Mouse (Mus musculus): ENCODE results near the gene Muc16. TPM values are rescaled to one million over a fixed set of nuclear protein-coding genes. Genes with fewer than 3 reads are reported as not detected.

The Muc16 gene
- polyA plus RNA-seq (2014; fragmentation: Illumina TruSeq; extraction: RNeasy Lipid Tissue Mini Kit (QIAGEN cat#74804); ENCODE audit: low read depth, low replicate concordance): 0.74 TPM

DNA sequence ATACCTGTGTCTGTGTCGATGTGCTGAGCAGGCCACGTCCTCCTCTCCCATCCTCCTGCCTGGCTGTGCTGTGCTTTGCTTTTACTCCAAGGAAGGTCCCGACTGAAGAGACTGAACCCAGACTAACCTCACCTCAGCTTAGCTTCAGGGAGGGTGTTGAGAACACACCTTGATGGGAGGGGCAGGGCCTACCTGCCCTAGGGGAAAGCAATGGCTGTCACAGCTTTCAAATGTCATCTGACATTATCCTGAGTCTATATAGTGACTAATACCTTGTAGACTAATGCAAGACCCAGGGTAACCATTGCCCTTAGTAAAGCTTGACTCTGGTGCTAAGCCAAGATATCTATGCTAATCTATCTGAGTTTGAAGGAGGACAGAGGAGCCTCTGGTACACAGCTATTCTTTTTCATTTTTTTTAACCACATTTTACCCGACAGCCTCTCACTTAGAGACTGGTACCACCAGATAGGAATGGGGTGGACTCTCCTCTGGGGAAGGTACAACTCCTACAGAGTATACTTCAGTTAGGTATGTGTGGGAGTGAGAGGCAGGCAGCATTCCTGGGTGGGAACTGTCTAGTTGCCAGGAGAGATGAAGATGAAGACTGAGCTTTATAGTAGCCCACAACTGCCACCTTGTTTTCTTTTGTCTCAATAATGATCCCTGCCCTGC, at the start of gene Muc16:
Gene Muc16 (minus strand): TSS at position 51 of the 675 bp plus-strand sequence.

DNA sequence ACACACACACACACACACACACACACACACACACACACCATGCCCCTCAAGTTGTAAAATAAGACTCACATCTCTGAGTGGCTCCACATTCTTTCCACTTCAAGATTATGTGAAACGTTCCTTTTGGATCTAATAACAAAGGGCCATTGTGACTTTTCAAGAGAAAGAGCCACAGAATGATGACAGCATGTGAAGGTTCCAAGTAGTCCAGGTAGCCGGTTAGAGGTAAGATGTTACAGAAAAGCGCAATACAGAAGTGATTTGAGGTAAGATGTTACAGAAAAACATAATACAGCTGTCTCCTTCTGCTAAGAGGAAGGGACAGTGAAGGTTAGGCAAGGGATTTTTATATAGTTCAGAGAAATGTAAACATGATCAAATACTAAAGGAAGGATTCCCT, 196.2 kb downstream of the Muc16 start, which contains the start of the genes Zfp558 and Mbd3l1:
Gene Zfp558 (minus strand): TSS at position 101 of the 400 bp plus-strand sequence.
Gene Mbd3l1 (plus strand): TSS at position 192 of the 400 bp plus-strand sequence.

Other genes with a start within 250 kb of the Muc16 start
- gene Mbd3l2, start 243.9 kb downstream of the Muc16 start, polyA plus RNA-seq (2014; fragmentation: Illumina TruSeq; extraction: RNeasy Lipid Tissue Mini Kit (QIAGEN cat#74804); ENCODE audit: low read depth, low replicate concordance): not detected
- gene Zfp558, start 196.3 kb downstream of the Muc16 start, polyA plus RNA-seq (2014; fragmentation: Illumina TruSeq; extraction: RNeasy Lipid Tissue Mini Kit (QIAGEN cat#74804); ENCODE audit: low read depth, low replicate concordance): 1.5 TPM
- gene Mbd3l1, start 196.2 kb downstream of the Muc16 start, polyA plus RNA-seq (2014; fragmentation: Illumina TruSeq; extraction: RNeasy Lipid Tissue Mini Kit (QIAGEN cat#74804); ENCODE audit: low read depth, low replicate concordance): not detected
- not detected for gene Olfr24, start 89.5 kb upstream of the Muc16 start, polyA plus RNA-seq (2014; fragmentation: Illumina TruSeq; extraction: RNeasy Lipid Tissue Mini Kit (QIAGEN cat#74804); ENCODE audit: low read depth, low replicate concordance)
- gene Olfr828, start 145.0 kb upstream of the Muc16 start, polyA plus RNA-seq (2014; fragmentation: Illumina TruSeq; extraction: RNeasy Lipid Tissue Mini Kit (QIAGEN cat#74804); ENCODE audit: low read depth, low replicate concordance): not detected
- not detected for gene Olfr829, start 180.4 kb upstream of the Muc16 start, polyA plus RNA-seq (2014; fragmentation: Illumina TruSeq; extraction: RNeasy Lipid Tissue Mini Kit (QIAGEN cat#74804); ENCODE audit: low read depth, low replicate concordance)
- gene Olfr830, start 200.2 kb upstream of the Muc16 start, polyA plus RNA-seq (2014; fragmentation: Illumina TruSeq; extraction: RNeasy Lipid Tissue Mini Kit (QIAGEN cat#74804); ENCODE audit: low read depth, low replicate concordance): not detected